Mouse (Mus musculus) midbrain, embryonic 14.5 days (tissue): ENCODE measurements around the gene Gabrb1. TPM values are rescaled to one million over a fixed set of nuclear protein-coding genes. Genes with fewer than 3 reads are reported as not detected.

Source experiments
- ATAC-seq: fragments of 200-750 bp; cut with Nextera tagmentation; 2 replicates; pipeline ENCODE4 v1.8.0; 2017; ENCODE audit warnings: moderate number of reproducible peaks, moderate library complexity; ENCODE audit not compliant: low FRiP score, low TSS enrichment
- DNase-seq: peaks from one replicate; pipeline ENCODE4 v3.0.0-alpha.2; 2015
- H3K27ac ChIP-seq: fragments of 300-500 bp; sonication (generic); replicated peaks from 2 replicates; pipeline ENCODE4 v1.5.1; 2014; ENCODE audit warnings: mild to moderate bottlenecking, low read depth, low read length, moderate library complexity
- H3K27me3 ChIP-seq: fragments of 300-500 bp; sonication (generic); 2 replicates; pipeline ENCODE4 v1.6.1; 2014; ENCODE audit warnings: low read length, control low read depth, mixed read lengths; ENCODE audit not compliant: control insufficient read depth, insufficient read depth
- H3K36me3 ChIP-seq: fragments of 300-500 bp; sonication (generic); 2 replicates; pipeline ENCODE4 v1.6.1; 2014; ENCODE audit warnings: low read length, control low read depth; ENCODE audit not compliant: control insufficient read depth, insufficient read depth
- H3K4me1 ChIP-seq: fragments of 300-500 bp; sonication (generic); 2 replicates; pipeline ENCODE4 v1.6.1; 2014; ENCODE audit warnings: mild to moderate bottlenecking, antibody characterized with exemption, low read length, control low read depth; ENCODE audit not compliant: control insufficient read depth, insufficient read depth
- H3K4me2 ChIP-seq: fragments of 300-500 bp; sonication (generic); 2 replicates; pipeline ENCODE4 v1.6.1; 2014; ENCODE audit warnings: mild to moderate bottlenecking, low read length, moderate library complexity
- H3K4me3 ChIP-seq: fragments of 300-500 bp; sonication (generic); replicated peaks from 2 replicates; pipeline ENCODE4 v1.5.1; 2014; ENCODE audit warnings: low read depth, low read length
- H3K9ac ChIP-seq: fragments of 300-500 bp; sonication (generic); replicated peaks from 2 replicates; pipeline ENCODE4 v1.6.1; 2014; ENCODE audit warnings: mild to moderate bottlenecking, low read length, moderate library complexity
- H3K9me3 ChIP-seq: fragments of 300-500 bp; sonication (generic); 2 replicates; pipeline ENCODE4 v1.6.1; 2016; ENCODE audit warnings: low read length, control low read depth, mixed read lengths; ENCODE audit not compliant: control insufficient read depth
- WGBS: fragments of 180-500 bp; shearing (Covaris S2); extraction: QIAGEN DNeasy Blood & Tissue Kit; methylation state at CpG from one replicate; pipeline ENCODE4 v1.1.7; 2014; 5-methylcytosine and 5-hydroxymethylcytosine counted together
- polyA plus RNA-seq: library from polyadenylated mRNA; unstranded; fragments of >200 nt; fragmentation: Nextera tagmentation; extraction: Ambion mirVana; gene quantifications from 2 replicates; pipeline ENCODE4 v1.2.1, GENCODE M21; 2014

Gene Gabrb1
- polyA plus RNA-seq, result 18.8 and 23.4 TPM in 2 replicates

DNA sequence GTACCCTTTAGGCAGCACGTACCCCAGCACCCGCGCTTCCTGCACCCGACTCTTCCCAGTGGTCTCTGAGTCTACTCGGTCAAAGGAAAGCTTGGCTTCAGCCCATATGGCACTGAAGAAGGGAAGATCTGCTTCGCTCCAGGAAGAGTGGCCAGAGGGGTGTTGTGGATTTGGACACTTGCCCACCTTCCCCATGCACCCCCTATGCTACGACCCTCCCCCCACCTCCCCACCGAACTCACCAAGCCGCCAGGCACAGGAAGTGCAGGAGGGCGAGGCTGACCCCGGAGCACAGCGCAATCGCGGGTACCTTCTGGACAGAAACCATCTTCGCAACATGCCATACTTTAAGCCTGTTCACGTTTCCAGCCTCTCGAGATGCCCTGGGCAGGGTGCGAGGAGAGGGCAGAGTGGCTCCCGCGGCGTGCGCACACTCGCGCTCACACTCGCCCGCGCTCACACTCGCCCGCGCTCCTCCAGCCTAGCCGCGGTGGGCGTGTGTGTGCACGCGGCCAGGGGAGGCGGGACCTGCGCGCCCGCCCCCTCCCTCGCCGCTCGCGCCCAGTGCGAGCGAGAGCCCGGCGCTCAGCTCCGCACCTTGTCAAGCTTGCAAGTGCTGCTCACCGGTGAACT, at the start of gene Gabrb1:
Gene Gabrb1, plus strand, starts transcription at position 632 of the 633 bp plus-strand sequence.
- WGBS, result under 1% methylated on average over 49 of the region's 49 CpGs

DNA sequence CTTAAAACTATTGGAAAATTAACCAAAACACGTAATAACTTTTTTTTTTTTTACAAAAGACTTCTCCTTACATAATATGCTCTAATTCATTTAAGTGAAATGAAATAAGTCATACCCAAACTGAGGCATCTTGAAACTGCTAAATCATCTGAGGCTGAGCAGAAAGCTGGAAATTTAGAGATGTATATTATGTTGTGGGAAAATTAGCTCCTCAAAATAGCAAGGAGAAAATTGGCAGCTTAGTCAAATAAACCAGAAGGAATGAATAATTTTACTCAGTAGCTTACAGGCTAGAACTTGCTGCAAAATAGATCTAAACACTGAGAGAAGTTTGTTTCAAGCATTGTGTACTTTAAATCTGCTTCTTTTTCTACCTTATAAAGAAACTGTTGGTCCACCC, 49.2 kb upstream of the Gabrb1 start:
- Histone ChIP-seq H3K36me3 (no peaks in the 10 kb centered on the region), H3K9ac (no peak overlapping the region), H3K27me3 (no peaks in the 10 kb centered on the region), H3K4me2 (no peak overlapping the region), H3K27ac (no peak overlapping the region), H3K4me3 (no peak overlapping the region), H3K9me3 (no peaks in the 10 kb centered on the region), H3K4me1 (no peaks in the 10 kb centered on the region)
- DNase-seq, result no peak
- WGBS, result 84% methylated on average over 1 of the region's 1 CpGs
- ATAC-seq, result no peak

More for the DNA sequence above, at the start of gene Gabrb1:
- H3K4me1 ChIP-seq, result peaks cover 5% of the 10 kb centered on the region; the same call in 1 of the 2 replicates
- no peaks in the 10 kb centered on the region for H3K36me3 ChIP-seq
- no peaks in the 10 kb centered on the region for H3K9me3 ChIP-seq
- peak; percentile 90 for ATAC-seq
- peak within 1 kb of the TSS; percentile 61 for H3K4me3 ChIP-seq
- H3K4me2 ChIP-seq, result peak within 1 kb of the TSS; percentile 99
- DNase-seq, result peak; percentile 79
- peak within 1 kb of the TSS; percentile 62 for H3K9ac ChIP-seq
- H3K27me3 ChIP-seq, result peaks cover 9% of the 10 kb centered on the region; the same call in 1 of the 2 replicates
- no peak within 1 kb of the TSS for H3K27ac ChIP-seq

DNA sequence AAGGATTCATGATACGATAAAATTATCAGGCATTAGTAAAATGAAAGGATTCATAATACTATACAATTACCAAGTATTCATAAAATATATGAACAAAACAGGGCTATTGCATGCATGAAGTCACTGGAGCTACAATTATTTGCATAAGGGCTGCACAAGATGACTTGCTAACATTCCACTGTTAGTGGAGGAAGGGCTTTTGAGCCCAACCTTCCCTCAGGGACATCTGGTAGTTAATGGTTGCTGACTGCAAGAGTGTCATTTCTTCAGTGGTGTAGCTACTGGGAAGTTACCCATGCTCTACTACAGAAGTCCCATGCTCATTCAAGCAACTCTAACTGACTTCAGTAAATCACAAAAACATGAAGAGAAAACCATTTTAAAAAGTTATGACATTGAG, 43.6 kb upstream of the Gabrb1 start:
- no peak overlapping the region for H3K9ac ChIP-seq

DNA sequence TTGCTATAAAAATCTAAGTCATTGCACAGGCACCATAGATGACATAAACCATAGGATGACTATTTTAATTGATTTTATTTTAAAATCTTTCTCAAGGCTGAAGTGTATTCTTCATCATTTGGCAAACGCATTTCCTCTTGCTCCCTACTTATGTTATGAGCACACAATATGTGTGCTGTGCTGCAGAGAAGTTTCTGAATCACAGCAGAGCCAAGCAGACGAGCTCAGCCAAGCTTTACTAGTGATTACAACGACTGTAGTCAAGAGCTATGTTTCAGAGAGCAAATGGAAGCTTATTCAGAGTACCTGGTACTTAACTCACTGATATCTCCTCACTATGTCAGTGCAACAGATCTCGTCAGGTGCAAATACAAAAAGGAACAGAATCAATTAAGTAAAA, 41.2 kb upstream of the Gabrb1 start:
- Histone ChIP-seq H3K27me3 (no peaks in the 10 kb centered on the region), H3K36me3 (no peaks in the 10 kb centered on the region), H3K4me1 (no peaks in the 10 kb centered on the region), H3K4me3 (no peak overlapping the region), H3K4me2 (no peak overlapping the region), H3K27ac (no peak overlapping the region), H3K9ac (no peak overlapping the region), H3K9me3 (no peaks in the 10 kb centered on the region)
- DNase-seq (no peak), ATAC-seq (no peak)
- 71% methylated on average over 4 of the region's 4 CpGs for WGBS

More for the DNA sequence above, 43.6 kb upstream of the Gabrb1 start:
- H3K36me3 ChIP-seq, result no peaks in the 10 kb centered on the region
- H3K9me3 ChIP-seq, result no peaks in the 10 kb centered on the region
- no peaks in the 10 kb centered on the region for H3K27me3 ChIP-seq
- 94% methylated on average over 1 of the region's 1 CpGs for WGBS
- H3K4me1 ChIP-seq, result no peaks in the 10 kb centered on the region
- no peak overlapping the region for H3K27ac ChIP-seq
- H3K4me3 ChIP-seq, result no peak overlapping the region
- H3K4me2 ChIP-seq, result no peak overlapping the region
- DNase-seq (no peak), ATAC-seq (no peak)

DNA sequence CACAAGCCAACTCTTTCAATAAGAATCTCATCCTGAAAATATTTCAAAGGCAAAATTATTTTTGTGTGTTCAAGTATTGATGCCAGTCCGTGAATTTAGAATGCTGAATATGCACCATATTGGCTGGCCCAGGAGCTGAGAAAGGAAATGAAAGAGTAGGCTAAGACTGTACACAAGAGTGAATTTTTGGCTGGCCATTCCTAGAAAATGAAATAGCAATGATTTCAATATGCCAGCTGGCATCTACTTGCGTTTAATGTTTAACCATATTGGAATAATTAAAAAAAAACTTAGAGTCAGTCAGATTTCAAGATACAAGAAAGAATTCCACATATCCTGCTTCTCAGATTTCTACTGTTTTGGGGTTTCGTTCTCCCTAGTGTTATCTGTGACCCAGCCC, 30.1 kb upstream of the Gabrb1 start:
- Histone ChIP-seq H3K4me1 (no peaks in the 10 kb centered on the region), H3K4me3 (no peak overlapping the region), H3K4me2 (no peak overlapping the region), H3K36me3 (no peaks in the 10 kb centered on the region), H3K9me3 (no peaks in the 10 kb centered on the region), H3K27me3 (no peaks in the 10 kb centered on the region), H3K27ac (no peak overlapping the region), H3K9ac (no peak overlapping the region)
- DNase-seq, result no peak
- no peak for ATAC-seq
- 96% methylated on average over 3 of the region's 3 CpGs for WGBS

DNA sequence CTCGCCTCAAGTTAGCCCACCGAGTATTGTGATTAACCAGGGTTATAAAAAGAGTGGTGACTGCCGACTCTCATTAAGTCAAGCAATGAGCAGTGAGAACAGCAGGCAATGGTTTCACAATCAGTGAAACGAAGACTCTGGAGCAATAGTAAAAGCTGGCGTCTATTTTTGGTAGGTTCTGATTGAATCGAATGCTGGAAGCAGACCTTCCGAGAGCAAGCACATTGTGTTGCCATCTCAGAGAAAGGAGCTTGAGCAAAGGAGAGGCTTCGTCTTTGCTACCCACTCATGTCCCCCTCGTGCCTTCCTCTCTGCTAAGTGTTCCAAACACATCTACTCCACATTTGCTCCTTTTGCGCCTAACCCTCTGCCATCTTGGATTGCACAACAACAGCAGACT, 18.1 kb upstream of the Gabrb1 start:
- H3K4me2 ChIP-seq, result no peak overlapping the region
- no peaks in the 10 kb centered on the region for H3K4me1 ChIP-seq
- no peaks in the 10 kb centered on the region for H3K27me3 ChIP-seq
- no peak overlapping the region for H3K27ac ChIP-seq
- no peaks in the 10 kb centered on the region for H3K36me3 ChIP-seq
- DNase-seq, result no peak
- no peak for ATAC-seq
- no peak overlapping the region for H3K4me3 ChIP-seq
- H3K9me3 ChIP-seq, result no peaks in the 10 kb centered on the region
- WGBS, result 90% methylated on average over 10 of the region's 10 CpGs
- no peak overlapping the region for H3K9ac ChIP-seq

DNA sequence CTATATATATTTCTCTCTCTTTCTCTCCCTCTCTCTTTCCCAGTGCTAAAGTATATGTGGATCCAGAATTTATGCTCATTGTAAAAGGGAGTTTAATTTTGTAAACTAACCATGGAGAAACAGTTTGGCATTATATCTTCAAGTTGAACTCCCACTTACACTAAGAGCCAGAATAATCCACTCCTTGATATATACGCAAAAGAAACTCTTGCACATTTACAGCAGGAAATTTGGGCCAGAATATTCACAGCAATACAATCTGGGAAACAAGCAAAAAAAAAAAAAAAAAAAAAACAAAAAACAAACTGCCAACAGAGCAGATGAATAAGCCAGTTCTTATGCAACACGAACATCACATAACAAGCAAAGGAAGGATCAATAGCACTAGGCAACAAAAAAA, 9.8 kb upstream of the Gabrb1 start:
- Histone ChIP-seq H3K4me2 (no peak overlapping the region), H3K4me1 (no peaks in the 10 kb centered on the region), H3K4me3 (no peak overlapping the region), H3K9me3 (no peaks in the 10 kb centered on the region), H3K27ac (no peak overlapping the region), H3K27me3 (no peaks in the 10 kb centered on the region), H3K9ac (no peak overlapping the region), H3K36me3 (no peaks in the 10 kb centered on the region)
- DNase-seq (no peak), ATAC-seq (no peak)
- 84% methylated on average over 2 of the region's 2 CpGs for WGBS

DNA sequence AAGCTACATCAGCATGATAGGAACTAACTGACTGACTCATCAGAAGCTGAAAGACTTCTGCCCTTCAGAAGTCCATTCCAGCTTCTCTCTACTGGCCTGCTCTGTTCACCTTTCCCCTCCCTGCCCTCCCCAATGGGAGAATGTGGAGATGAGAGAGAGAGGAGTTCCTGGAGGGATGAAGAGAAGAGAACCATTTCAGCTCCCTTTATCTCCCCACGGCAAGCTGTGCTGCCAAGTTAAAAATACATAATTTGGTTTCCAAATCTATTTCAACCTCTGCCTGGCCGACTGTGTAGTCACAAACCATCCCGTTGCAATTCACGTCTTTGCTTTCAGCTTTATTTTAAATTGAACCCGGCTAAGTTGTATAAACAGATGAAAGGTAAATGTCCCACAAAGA, 3.9 kb upstream of the Gabrb1 start:
- ATAC-seq (no peak), DNase-seq (no peak)
- Histone ChIP-seq H3K4me3 (no peak overlapping the region), H3K27me3 (peaks cover 9% of the 10 kb centered on the region; the same call in 1 of the 2 replicates), H3K36me3 (no peaks in the 10 kb centered on the region), H3K9ac (no peak overlapping the region), H3K4me2 (no peak overlapping the region), H3K9me3 (no peaks in the 10 kb centered on the region), H3K4me1 (peaks cover 5% of the 10 kb centered on the region; the same call in 1 of the 2 replicates), H3K27ac (no peak overlapping the region)
- WGBS, result 77% methylated on average over 5 of the region's 5 CpGs

DNA sequence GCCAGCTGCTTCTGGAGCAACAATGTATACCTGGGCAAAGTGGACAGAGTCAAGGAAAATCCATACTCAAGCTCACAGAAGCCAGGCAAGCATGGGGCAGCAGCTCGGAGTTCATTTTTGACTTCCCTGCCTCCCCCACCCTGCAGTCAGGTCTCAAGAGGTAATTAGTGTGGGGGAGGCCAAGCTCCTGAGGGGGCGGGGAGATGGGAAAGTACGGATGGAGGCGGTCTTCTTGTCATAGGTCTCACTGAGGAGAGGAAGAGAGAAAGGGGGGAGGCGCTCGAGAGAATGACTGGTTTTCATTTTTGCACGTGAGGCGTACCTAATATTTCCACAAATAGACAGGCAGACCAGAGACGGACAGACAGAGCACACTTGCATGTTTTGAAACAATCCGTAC, 1.1 kb upstream of the Gabrb1 start:
- H3K9ac ChIP-seq, result peak overlapping the region; percentile 62; the same call in 1 of the 2 replicates
- H3K4me1 ChIP-seq, result peaks cover 5% of the 10 kb centered on the region; the same call in 1 of the 2 replicates
- ATAC-seq, result no peak
- peak overlapping the region; percentile 61 for H3K4me3 ChIP-seq
- H3K4me2 ChIP-seq, result peak overlapping the region; percentile 99
- 13% methylated on average over 10 of the region's 10 CpGs for WGBS
- peaks cover 9% of the 10 kb centered on the region; the same call in 1 of the 2 replicates for H3K27me3 ChIP-seq
- DNase-seq, result peak; percentile 4
- no peaks in the 10 kb centered on the region for H3K9me3 ChIP-seq
- no peak overlapping the region for H3K27ac ChIP-seq
- H3K36me3 ChIP-seq, result no peaks in the 10 kb centered on the region
